Mouse (Mus musculus) liver, adult 2 months (tissue): ENCODE data around the gene Bcl11a.

Source experiments
- CTCF ChIP-seq: fragments of 200-500 bp; IDR thresholded peaks from 2 replicates; pipeline ENCODE4 v1.5.1; 2011; ENCODE audit warnings: low read depth, low read length, control low read depth
- POLR2A ChIP-seq: fragments of 200-500 bp; IDR thresholded peaks from 2 replicates; pipeline ENCODE4 v1.6.1; 2011; ENCODE audit warnings: low read length, control low read depth; ENCODE audit not compliant: insufficient read depth; ENCODE audit errors: extremely low read depth

DNA sequence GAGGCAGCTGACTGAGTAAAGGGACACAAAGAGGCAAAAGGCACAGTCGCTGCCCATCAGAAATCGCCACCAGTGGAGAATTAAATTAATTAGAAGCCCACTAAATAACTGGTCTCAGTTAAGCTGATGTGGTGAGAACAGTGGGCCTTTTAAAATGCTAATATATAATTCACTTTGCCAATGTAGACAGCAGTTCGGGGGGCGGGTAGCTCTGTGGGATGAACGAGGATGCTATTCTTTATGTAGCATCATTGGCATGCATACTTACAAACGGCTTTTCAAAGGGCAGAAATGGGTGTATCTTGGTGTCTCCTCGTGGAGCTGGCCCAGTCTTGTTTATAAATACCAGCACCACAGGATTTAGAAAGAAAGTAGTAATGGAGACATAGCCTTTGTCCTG, 102.2 kb downstream of the Bcl11a start:
- TF ChIP-seq CTCF (no peak), POLR2A (no peak)
